9 mouse cellular contexts compared by ENCODE assay signal in the genomic region with DNA sequence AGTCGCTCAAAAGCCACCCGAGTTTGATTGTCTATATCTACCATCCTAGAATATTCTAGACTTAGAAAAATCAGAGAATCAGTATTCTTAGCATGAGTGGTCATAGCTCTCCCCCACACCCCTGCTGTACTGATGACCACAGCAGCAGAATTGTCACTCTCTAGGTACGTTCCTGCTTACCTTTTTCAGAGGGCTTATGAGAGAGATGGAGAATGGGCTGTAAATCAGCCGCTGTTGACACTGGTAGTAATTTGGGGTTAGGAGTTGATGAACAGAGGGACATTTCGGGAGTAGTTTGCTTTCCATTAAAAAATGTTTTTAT. TPM values are rescaled to one million over a fixed set of nuclear protein-coding genes. Genes with fewer than 3 reads are reported as not detected.
DNase-seq lines count a peak whose midpoint lies in the region; ATAC-seq and TF ChIP-seq lines count a peak whose summit lies in the region.
"Had no signal": no experiment of that assay in that cellular context is flagged by ENCODE, and none has a peak within 500 bp of the region (broad histone marks: within the 10 kb centered on the region; RNA-seq: fewer than 3 reads in every experiment).

No protein-coding gene starts in this region.

- H3K36me3 ChIP-seq in erythroblast, embryonic 14.5 days (ENCODE audit: control insufficient read depth), result no peaks in the 10 kb centered on the region
- H3K36me3 ChIP-seq in neural tube, embryonic 11.5 days (ENCODE audit: control insufficient read depth, insufficient read depth, low read length), result no peaks in the 10 kb centered on the region
- no peaks in the 10 kb centered on the region for H3K36me3 ChIP-seq in liver, embryonic 15.5 days (replicated peaks)
- no peaks in the 10 kb centered on the region for H3K36me3 ChIP-seq in stomach, postnatal 0 days (ENCODE audit: control insufficient read depth, insufficient read depth, low read length)

- no peak overlapping the region for H3K9ac ChIP-seq in neural tube, embryonic 11.5 days (ENCODE audit: low read length)
- H3K9ac ChIP-seq in liver, embryonic 15.5 days, result peak overlapping the region; percentile 12; the same call in 1 of the 2 replicates
- H3K9ac ChIP-seq in stomach, postnatal 0 days (ENCODE audit: low read length), result no peak overlapping the region

- no peak for TF ChIP-seq EP300 in stomach, postnatal 0 days (optimal IDR thresholded peaks at IDR 0.05)

- DNase-seq in neural tube, embryonic 11.5 days (ENCODE audit: low spot score), result no peak
- DNase-seq in neural tube, embryonic 10.5 days (ENCODE audit: extremely low spot score, low spot score), result no peak
- DNase-seq in stomach, postnatal 0 days (ENCODE audit: low spot score), result no peak
- DNase-seq in cerebellum, adult 18-20 months, result no peak
- DNase-seq in layer of hippocampus, postnatal 36 days, result no peak
- DNase-seq: cerebellum, adult 9-10 months had no signal

- TF ChIP-seq CTCF in stomach, postnatal 0 days (IDR thresholded peaks at IDR 0.05; ENCODE audit: low read depth), result no peak

- H3K27ac ChIP-seq in neural tube, embryonic 11.5 days (ENCODE audit: low read depth, low read length), result no peak overlapping the region
- H3K27ac ChIP-seq in liver, embryonic 15.5 days (replicated peaks), result no peak overlapping the region
- H3K27ac ChIP-seq in stomach, postnatal 0 days (replicated peaks), result no peak overlapping the region

- peak overlapping the region; percentile 43 for H3K4me3 ChIP-seq in erythroblast, embryonic 14.5 days (replicated peaks)
- no peak overlapping the region for H3K4me3 ChIP-seq in neural tube, embryonic 11.5 days (ENCODE audit: low read depth, low read length)
- peak overlapping the region; percentile 11; the same call in 1 of the 2 replicates for H3K4me3 ChIP-seq in liver, embryonic 15.5 days (replicated peaks)
- 0 out of 2 replicates have a peak overlapping the region, but pooled peaks have one; percentile 4 for H3K4me3 ChIP-seq in stomach, postnatal 0 days (ENCODE audit: low read depth, low read length)

- 22% methylated on average over 5 of the region's 5 CpGs for WGBS in neural tube, embryonic 11.5 days
- WGBS in liver, embryonic 15.5 days (ENCODE audit: insufficient replicate concordance), result 28% methylated on average over 5 of the region's 5 CpGs
- 21% methylated on average over 5 of the region's 5 CpGs for whole genome bisulfite sequencing in stomach, postnatal 0 days

- ATAC-seq in erythroblast, adult 5-6 weeks (replicated peaks; ENCODE audit: low FRiP score, poor library complexity, severe bottlenecking), result no peak
- no peak for ATAC-seq in neural tube, embryonic 11.5 days (ENCODE audit: insufficient read depth, low FRiP score, low TSS enrichment)
- peak; percentile 22; the same call in 1 of the 2 replicates for ATAC-seq in liver, embryonic 15.5 days (ENCODE audit: insufficient read depth)
- ATAC-seq in stomach, postnatal 0 days (ENCODE audit: low FRiP score, low TSS enrichment), result no peak

- H3K4me1 ChIP-seq in erythroblast, embryonic 14.5 days (ENCODE audit: control insufficient read depth), result peaks cover 27% of the 10 kb centered on the region
- H3K4me1 ChIP-seq in neural tube, embryonic 11.5 days (ENCODE audit: control insufficient read depth, insufficient read depth, low read length), result no peaks in the 10 kb centered on the region
- peaks cover 21% of the 10 kb centered on the region for H3K4me1 ChIP-seq in liver, embryonic 15.5 days (replicated peaks)
- no peaks in the 10 kb centered on the region; the same call in 1 of the 2 replicates for H3K4me1 ChIP-seq in stomach, postnatal 0 days (replicated peaks; ENCODE audit: control insufficient read depth, insufficient read depth)

- no peaks in the 10 kb centered on the region for H3K9me3 ChIP-seq in erythroblast, embryonic 14.5 days (ENCODE audit: control insufficient read depth, low read length)
- no peaks in the 10 kb centered on the region for H3K9me3 ChIP-seq in neural tube, embryonic 11.5 days (ENCODE audit: control insufficient read depth, low read length)
- no peaks in the 10 kb centered on the region for H3K9me3 ChIP-seq in liver, embryonic 15.5 days (replicated peaks)
- no peaks in the 10 kb centered on the region for H3K9me3 ChIP-seq in stomach, postnatal 0 days (ENCODE audit: control insufficient read depth, low read length)

- peak overlapping the region; percentile 27 for H3K4me2 ChIP-seq in neural tube, embryonic 11.5 days (ENCODE audit: low read depth)
- H3K4me2 ChIP-seq in liver, embryonic 15.5 days, result peak overlapping the region; percentile 59
- peak overlapping the region; percentile 36 for H3K4me2 ChIP-seq in stomach, postnatal 0 days (replicated peaks; ENCODE audit: low read depth)

- no peaks in the 10 kb centered on the region for H3K27me3 ChIP-seq in erythroblast, embryonic 14.5 days (ENCODE audit: control insufficient read depth)
- H3K27me3 ChIP-seq in neural tube, embryonic 11.5 days (ENCODE audit: control insufficient read depth, insufficient read depth, low read length), result no peaks in the 10 kb centered on the region
- no peaks in the 10 kb centered on the region for H3K27me3 ChIP-seq in liver, embryonic 15.5 days
- no peaks in the 10 kb centered on the region for H3K27me3 ChIP-seq in stomach, postnatal 0 days (ENCODE audit: control insufficient read depth, insufficient read depth, low read length)

RNA-seq across cellular contexts. Expression of gene Scamp1, which starts 21.3 kb away (rescaled TPM):
- 0.04 and 0.12 TPM in 2 replicates for polyA plus RNA-seq in erythroblast, embryonic 14.5 days (2012)
- 4.2 and 5.6 TPM in 2 replicates for total RNA-seq in erythroblast, adult 5-6 weeks (2015; ENCODE audit: low replicate concordance)
- total RNA-seq in erythroblast, adult 5-6 weeks (2017; ENCODE audit: low replicate concordance), result 7.1 and 7.7 TPM in 2 replicates
- 39.2 and 46.4 TPM in 2 replicates for polyA plus RNA-seq in neural tube, embryonic 11.5 days (2014; fragmentation: Nextera tagmentation; extraction: Ambion mirVana)
- polyA plus RNA-seq in liver, embryonic 15.5 days (2015; fragmentation: Nextera tagmentation; extraction: Ambion mirVana), result 7.3 and 8.6 TPM in 2 replicates
- polyA plus RNA-seq in stomach, postnatal 0 days (2015; fragmentation: Nextera tagmentation; extraction: Ambion mirVana), result 33.8 and 34.7 TPM in 2 replicates
- 100 to 1,000 TPM; 170 to 173 TPM for total RNA-seq in layer of hippocampus, postnatal 36 days (2021)

RNA-seq across cellular contexts. Expression of gene Ap3b1, which starts 51.8 kb away (rescaled TPM):
- polyA plus RNA-seq in erythroblast, embryonic 14.5 days (2012), result 0.85 and 0.87 TPM in 2 replicates
- 10.8 and 16.3 TPM in 2 replicates for total RNA-seq in erythroblast, adult 5-6 weeks (2015; ENCODE audit: low replicate concordance)
- total RNA-seq in erythroblast, adult 5-6 weeks (2017; ENCODE audit: low replicate concordance), result 22.7 and 24.5 TPM in 2 replicates
- polyA plus RNA-seq in neural tube, embryonic 11.5 days (2014; fragmentation: Nextera tagmentation; extraction: Ambion mirVana), result 37.2 and 39.0 TPM in 2 replicates
- 15.9 and 16.4 TPM in 2 replicates for polyA plus RNA-seq in liver, embryonic 15.5 days (2015; fragmentation: Nextera tagmentation; extraction: Ambion mirVana)
- polyA plus RNA-seq in stomach, postnatal 0 days (2015; fragmentation: Nextera tagmentation; extraction: Ambion mirVana), result 29.5 and 30.3 TPM in 2 replicates
- total RNA-seq in layer of hippocampus, postnatal 36 days (2021), result 10 to 100 TPM; 57.0 to 61.9 TPM
